32 mouse cellular contexts compared by ENCODE assay signal in genomic region chr7:120409447-120409846, GRCm38 (mm10). TPM values are rescaled to one million over a fixed set of nuclear protein-coding genes. Genes with fewer than 3 reads are reported as not detected.
DNase-seq lines count a peak whose midpoint lies in the region; ATAC-seq and TF ChIP-seq lines count a peak whose summit lies in the region.
"Had no signal": no experiment of that assay in that cellular context is flagged by ENCODE, and none has a peak within 500 bp of the region (broad histone marks: within the 10 kb centered on the region; RNA-seq: fewer than 3 reads in every experiment).

TSS of gene Abca16 (plus strand) at chr7:120409647.

- no peaks in the 10 kb centered on the region for H3K36me3 ChIP-seq in kidney, embryonic 16.5 days (ENCODE audit: insufficient read depth, low read length)
- H3K36me3 ChIP-seq in liver, postnatal 0 days (replicated peaks; ENCODE audit: insufficient read depth, low read length), result no peaks in the 10 kb centered on the region
- H3K36me3 ChIP-seq: embryonic facial prominence, embryonic 13.5 days; forebrain, embryonic 15.5 days; heart, embryonic 10.5 days; hindbrain, embryonic 13.5 days; limb, embryonic 13.5 days; liver, embryonic 13.5 days; neural tube, embryonic 13.5 days had no signal

- no peaks in the 10 kb centered on the region for H3K27me3 ChIP-seq in kidney, embryonic 16.5 days (ENCODE audit: insufficient read depth, low read length)
- no peaks in the 10 kb centered on the region for H3K27me3 ChIP-seq in liver, postnatal 0 days (ENCODE audit: insufficient read depth, low read length)
- H3K27me3 ChIP-seq: embryonic facial prominence, embryonic 13.5 days; forebrain, embryonic 15.5 days; hindbrain, embryonic 13.5 days; limb, embryonic 13.5 days; liver, embryonic 13.5 days; neural tube, embryonic 13.5 days had no signal

- TF ChIP-seq CTCF in liver, postnatal 0 days (IDR thresholded peaks at IDR 0.05; ENCODE audit: low read depth), result no peak

- H3K4me2 ChIP-seq in kidney, embryonic 16.5 days (replicated peaks; ENCODE audit: low read depth, low read length), result no peak within 1 kb of the TSS
- no peak within 1 kb of the TSS for H3K4me2 ChIP-seq in liver, postnatal 0 days (ENCODE audit: low read depth, low read length)
- H3K4me2 ChIP-seq: embryonic facial prominence, embryonic 13.5 days; forebrain, embryonic 15.5 days; hindbrain, embryonic 13.5 days; limb, embryonic 13.5 days; liver, embryonic 13.5 days; neural tube, embryonic 13.5 days had no signal

- no peaks in the 10 kb centered on the region for H3K4me1 ChIP-seq in kidney, embryonic 16.5 days (ENCODE audit: insufficient read depth, low read length)
- no peaks in the 10 kb centered on the region for H3K4me1 ChIP-seq in liver, postnatal 0 days (ENCODE audit: insufficient read depth)
- H3K4me1 ChIP-seq: embryonic facial prominence, embryonic 13.5 days; forebrain, embryonic 15.5 days; heart, embryonic 10.5 days; hindbrain, embryonic 13.5 days; limb, embryonic 13.5 days; liver, embryonic 13.5 days; neural tube, embryonic 13.5 days had no signal

- H3K4me3 ChIP-seq in kidney, embryonic 16.5 days (ENCODE audit: low read length), result no peak within 1 kb of the TSS
- no peak within 1 kb of the TSS for H3K4me3 ChIP-seq in liver, postnatal 0 days (ENCODE audit: low read depth, low read length)
- H3K4me3 ChIP-seq: embryonic facial prominence, embryonic 13.5 days; forebrain, embryonic 15.5 days; heart, embryonic 10.5 days; hindbrain, embryonic 13.5 days; limb, embryonic 13.5 days; liver, embryonic 13.5 days; neural tube, embryonic 13.5 days had no signal

- ATAC-seq in kidney, embryonic 16.5 days (ENCODE audit: low FRiP score, low TSS enrichment), result no peak
- ATAC-seq in liver, postnatal 0 days, result no peak
- ATAC-seq: activated CD4-positive, CD25-positive, alpha-beta regulatory T cell, adult 4 months; CD4-positive, CD25-positive, alpha-beta regulatory T cell, adult 4 months; forebrain, embryonic 15.5 days; lung, postnatal 0 days had no signal

- TF ChIP-seq EP300 in liver, postnatal 0 days (IDR thresholded peaks at IDR 0.05; ENCODE audit: low read depth), result no peak

- no peaks in the 10 kb centered on the region for H3K9me3 ChIP-seq in kidney, embryonic 16.5 days (ENCODE audit: low read length)
- no peaks in the 10 kb centered on the region for H3K9me3 ChIP-seq in liver, postnatal 0 days (ENCODE audit: low read length)
- H3K9me3 ChIP-seq: embryonic facial prominence, embryonic 13.5 days; forebrain, embryonic 15.5 days; heart, embryonic 10.5 days; hindbrain, embryonic 13.5 days; limb, embryonic 13.5 days; liver, embryonic 13.5 days; neural tube, embryonic 13.5 days had no signal

- H3K27ac ChIP-seq in kidney, embryonic 16.5 days (ENCODE audit: low read length), result no peak within 1 kb of the TSS
- no peak within 1 kb of the TSS for H3K27ac ChIP-seq in liver, postnatal 0 days (ENCODE audit: low read depth)
- H3K27ac ChIP-seq: embryonic facial prominence, embryonic 13.5 days; forebrain, embryonic 15.5 days; heart, embryonic 10.5 days; hindbrain, embryonic 13.5 days; limb, embryonic 13.5 days; liver, embryonic 13.5 days; neural tube, embryonic 13.5 days had no signal

- 69% methylated on average over 10 of the region's 10 CpGs for WGBS in kidney, embryonic 16.5 days
- 70% methylated on average over 10 of the region's 10 CpGs for WGBS in liver, postnatal 0 days (ENCODE audit: insufficient replicate concordance)

- H3K9ac ChIP-seq in kidney, embryonic 16.5 days (replicated peaks; ENCODE audit: low read length), result no peak within 1 kb of the TSS
- H3K9ac ChIP-seq in liver, postnatal 0 days (replicated peaks), result no peak within 1 kb of the TSS
- H3K9ac ChIP-seq: embryonic facial prominence, embryonic 13.5 days; forebrain, embryonic 15.5 days; hindbrain, embryonic 13.5 days; limb, embryonic 13.5 days; liver, embryonic 13.5 days; neural tube, embryonic 13.5 days had no signal

- peak; percentile 2 for DNase-seq in adrenal gland, postnatal 10 days
- no peak for DNase-seq in adrenal gland, postnatal 4 days (ENCODE audit: low spot score in 2 of 2)
- peak; percentile 6 for DNase-seq in kidney, postnatal 10 days
- DNase-seq in NIH3T3 (ENCODE audit: low read depth), result peak; percentile 1
- DNase-seq in testis, postnatal 10 days (ENCODE audit: low spot score), result peak; percentile 45
- no peak for DNase-seq in ovary, adult 18-20 months (ENCODE audit: low spot score)
- no peak for DNase-seq in liver, postnatal 0 days
- DNase-seq: adrenal gland, postnatal 14 days; cerebellum, adult 11 months; heart, postnatal 10 days; kidney, adult 9 months; liver, embryonic 13.5 days; midbrain, embryonic 14.5 days; right cerebral cortex, postnatal 14 days; thymus, postnatal 14 days had no signal

RNA-seq across cellular contexts. Expression of gene Abca16, which starts in this region (rescaled TPM):
- not detected for total RNA-seq in adrenal gland, postnatal 10 days (2021)
- total RNA-seq in adrenal gland, postnatal 4 days (2021), result not detected
- not detected in 2 replicates for polyA plus RNA-seq in kidney, embryonic 16.5 days (2015; fragmentation: Nextera tagmentation; extraction: Ambion mirVana)
- not detected in 2 replicates for polyA plus RNA-seq in liver, postnatal 0 days (2015; fragmentation: Nextera tagmentation; extraction: Ambion mirVana)
- total RNA-seq: adrenal gland, postnatal 14 days; gastrocnemius, postnatal 4 days; heart, postnatal 10 days; layer of hippocampus, postnatal 10 days; megakaryocyte, adult 5-6 weeks had no signal
- polyA plus RNA-seq: activated CD4-positive, CD25-positive, alpha-beta regulatory T cell, adult 4 months; CD4-positive, CD25-positive, alpha-beta regulatory T cell, adult 4 months; embryonic facial prominence, embryonic 13.5 days; forebrain, embryonic 15.5 days; heart, embryonic 10.5 days; hindbrain, embryonic 13.5 days; intestine, embryonic 14.5 days; large intestine, adult 2 months; limb, embryonic 13.5 days; liver, embryonic 13.5 days; lung, postnatal 0 days; midbrain, embryonic 14.5 days; neural tube, embryonic 13.5 days; spleen, adult 2 months; stomach, embryonic 14.5 days had no signal

Comparison
In these comparisons a context has a peak if more than half of its experiments do, and no peak if none do; other contexts are left out.
1. Peak in DNase-seq in adrenal gland, postnatal 10 days; RNA of the gene not detected or under 1 TPM.
2. DNase-seq: peak in kidney, postnatal 10 days (single experiment), NIH3T3 (single experiment) and testis, postnatal 10 days (single experiment); none in adrenal gland, postnatal 4 days (0 of 2), ovary, adult 18-20 months (single experiment) and liver, postnatal 0 days (single experiment).